Mouse (Mus musculus) heart, embryonic 14.5 days (tissue): ENCODE data around the gene Psmb10. TPM values are rescaled to one million over a fixed set of nuclear protein-coding genes. Genes with fewer than 3 reads are reported as not detected.

ENCODE experiments used
- ATAC-seq: fragments of 200-750 bp; cut with Nextera tagmentation; 2 replicates; pipeline ENCODE4 v1.8.0; 2017; ENCODE audit warnings: low read depth, moderate TSS enrichment; ENCODE audit not compliant: insufficient number of reproducible peaks, insufficient read depth, low FRiP score
- H3K27ac ChIP-seq, 2 experiments: fragments of 200-500 bp in 1 of 2; fragments of 300-500 bp in 1 of 2; sonication (generic) in 1 of 2; replicated peaks in 1 of 2; 2 replicates each; pipeline ENCODE4 v1.5.1; 2012 to 2014; ENCODE audit warnings: low read depth in 2 of 2, low read length in 2 of 2, control low read depth in 1 of 2, mild to moderate bottlenecking in 1 of 2, mixed read lengths in 1 of 2; ENCODE audit not compliant: control insufficient read depth in 1 of 2, insufficient read depth in 1 of 2
- H3K27me3 ChIP-seq: fragments of 300-500 bp; sonication (generic); 2 replicates; pipeline ENCODE4 v1.6.1; 2014; ENCODE audit warnings: mild to moderate bottlenecking, low read length, control low read depth; ENCODE audit not compliant: control insufficient read depth, insufficient read depth
- H3K36me3 ChIP-seq: fragments of 300-500 bp; sonication (generic); 2 replicates; pipeline ENCODE4 v1.6.1; 2014; ENCODE audit warnings: mild to moderate bottlenecking, control low read depth, low read length, mixed read lengths; ENCODE audit not compliant: control insufficient read depth, insufficient read depth
- H3K4me1 ChIP-seq, 2 experiments: fragments of 200-500 bp in 1 of 2; fragments of 300-500 bp in 1 of 2; sonication (generic) in 1 of 2; 2 replicates each; pipeline ENCODE4 v1.6.1; 2012 to 2014; ENCODE audit warnings: low read length in 2 of 2, control low read depth in 1 of 2, mixed read lengths in 1 of 2; ENCODE audit not compliant: control insufficient read depth in 2 of 2, insufficient read depth in 2 of 2
- H3K4me2 ChIP-seq: fragments of 300-500 bp; sonication (generic); 2 replicates; pipeline ENCODE4 v1.6.1; 2014; ENCODE audit warnings: mild to moderate bottlenecking, low read length
- H3K4me3 ChIP-seq, 2 experiments: fragments of 200-500 bp in 1 of 2; fragments of 300-500 bp in 1 of 2; sonication (generic) in 1 of 2; 2 replicates each; pipeline ENCODE4 v1.5.1; 2012 to 2014; ENCODE audit warnings: low read length in 2 of 2, mild to moderate bottlenecking in 2 of 2, control low read depth in 1 of 2, low read depth in 1 of 2, moderate library complexity in 1 of 2; ENCODE audit not compliant: control insufficient read depth in 1 of 2, insufficient read depth in 1 of 2
- H3K9ac ChIP-seq: fragments of 300-500 bp; sonication (generic); 2 replicates; pipeline ENCODE4 v1.6.1; 2014; ENCODE audit warnings: mild to moderate bottlenecking, low read length
- H3K9me3 ChIP-seq: fragments of 300-500 bp; sonication (generic); 2 replicates; pipeline ENCODE4 v1.6.1; 2016; ENCODE audit warnings: low read length, control low read depth; ENCODE audit not compliant: control insufficient read depth
- WGBS: fragments of 180-500 bp; shearing (Covaris S2); extraction: QIAGEN DNeasy Blood & Tissue Kit; methylation state at CpG from one replicate; pipeline ENCODE4 v1.1.7; 2014; 5-methylcytosine and 5-hydroxymethylcytosine counted together
- polyA plus RNA-seq: library from polyadenylated mRNA; unstranded; fragments of >200 nt; fragmentation: Nextera tagmentation; extraction: Ambion mirVana; gene quantifications from 2 replicates; pipeline ENCODE4 v1.2.1, GENCODE M21; 2014

Gene Psmb10
- polyA plus RNA-seq, 1 experiment from 2014 or later = 73.7 TPM

DNA sequence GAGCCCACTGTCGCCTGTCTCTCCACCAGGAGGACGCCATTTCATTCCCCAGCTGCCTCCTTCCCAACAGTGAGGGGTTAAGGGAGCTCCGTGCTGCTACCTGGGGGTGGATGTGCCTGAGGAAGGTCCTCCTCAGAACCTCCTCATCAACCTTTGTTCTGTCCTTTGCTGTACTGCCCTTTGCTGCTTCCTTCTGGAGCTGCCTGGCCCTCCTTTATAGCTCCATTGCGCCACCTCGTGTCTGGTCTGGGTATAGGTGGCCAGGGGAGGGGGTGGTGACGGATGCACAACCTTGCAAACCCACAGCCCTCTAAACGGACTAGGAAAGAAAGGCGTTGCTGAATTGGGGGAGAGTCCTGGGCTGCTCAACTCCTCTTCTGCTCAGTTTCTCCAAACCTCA is 7.6 kb downstream of the Psmb10 start:
- Histone ChIP-seq H3K4me2 (no peak overlapping the region), H3K4me3 (no peak overlapping the region), H3K36me3 (peaks cover 44% of the 10 kb centered on the region), H3K4me1 (no peaks in the 10 kb centered on the region), H3K27me3 (no peaks in the 10 kb centered on the region), H3K9me3 (no peaks in the 10 kb centered on the region), H3K9ac (no peak overlapping the region; the same call in 1 of the 2 replicates), H3K27ac (no peak overlapping the region)
- 14% methylated on average over 8 of the region's 8 CpGs for WGBS
- 0 out of 2 replicates have a peak, but pooled peaks have one; percentile 4 for ATAC-seq

DNA sequence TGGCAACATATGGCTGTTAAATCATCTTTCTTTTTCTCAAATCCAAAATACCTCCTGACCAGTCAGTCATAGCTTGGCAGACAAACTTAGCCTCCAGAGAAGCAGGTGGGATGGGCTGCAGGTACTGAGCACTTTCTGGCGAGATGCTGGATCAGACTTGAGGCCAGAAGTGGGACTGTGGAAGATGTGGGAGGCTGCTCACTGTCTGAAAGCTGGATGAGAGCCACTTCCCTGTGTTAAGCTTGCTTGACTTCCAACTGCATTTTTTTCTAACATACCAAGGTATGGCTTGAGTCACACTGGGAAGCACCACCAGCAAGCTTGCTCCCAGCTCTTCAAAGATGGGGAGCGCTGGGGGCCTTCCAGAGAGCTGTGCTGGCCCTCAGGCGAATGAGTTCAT is 13.1 kb downstream of the Psmb10 start:
- H3K4me2 ChIP-seq = no peak overlapping the region
- WGBS = 71% methylated on average over 3 of the region's 3 CpGs
- H3K27ac ChIP-seq = no peak overlapping the region
- H3K4me3 ChIP-seq = no peak overlapping the region
- H3K9me3 ChIP-seq = no peaks in the 10 kb centered on the region
- peaks cover 23% of the 10 kb centered on the region for H3K36me3 ChIP-seq
- H3K27me3 ChIP-seq = no peaks in the 10 kb centered on the region
- no peak for ATAC-seq
- H3K4me1 ChIP-seq = peaks cover 3% of the 10 kb centered on the region in 2 experiments; a peak in 2 of 4 replicates
- H3K9ac ChIP-seq = no peak overlapping the region

DNA sequence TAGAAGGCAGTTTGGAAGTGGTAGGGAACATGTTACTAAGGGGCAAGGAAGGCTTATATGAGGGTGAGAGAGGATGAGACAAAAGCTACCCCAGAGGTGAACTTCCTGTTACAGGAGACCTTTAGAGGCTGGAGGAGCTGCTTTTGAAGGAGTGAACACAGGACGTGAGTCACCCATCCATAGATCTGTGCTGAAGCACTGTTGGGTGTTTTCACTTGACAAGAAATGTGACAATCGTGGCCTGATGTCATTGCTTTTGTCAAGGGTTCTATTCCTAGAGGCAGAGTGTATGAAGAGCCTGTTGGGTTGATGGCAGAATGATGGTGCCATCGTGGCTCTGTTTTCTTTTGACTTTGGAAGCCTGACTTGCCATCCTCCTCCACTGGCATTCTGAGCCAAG is 18.9 kb downstream of the Psmb10 start:
- Histone ChIP-seq H3K36me3 (peaks cover 33% of the 10 kb centered on the region), H3K9ac (no peak overlapping the region), H3K4me2 (no peak overlapping the region), H3K4me1 (peaks cover 2 to 3% of the 10 kb centered on the region in 2 experiments; a peak in 2 of 4 replicates), H3K27ac (no peak overlapping the region), H3K4me3 (no peak overlapping the region), H3K27me3 (no peaks in the 10 kb centered on the region), H3K9me3 (no peaks in the 10 kb centered on the region)
- 69% methylated on average over 3 of the region's 3 CpGs for WGBS
- no peak for ATAC-seq

DNA sequence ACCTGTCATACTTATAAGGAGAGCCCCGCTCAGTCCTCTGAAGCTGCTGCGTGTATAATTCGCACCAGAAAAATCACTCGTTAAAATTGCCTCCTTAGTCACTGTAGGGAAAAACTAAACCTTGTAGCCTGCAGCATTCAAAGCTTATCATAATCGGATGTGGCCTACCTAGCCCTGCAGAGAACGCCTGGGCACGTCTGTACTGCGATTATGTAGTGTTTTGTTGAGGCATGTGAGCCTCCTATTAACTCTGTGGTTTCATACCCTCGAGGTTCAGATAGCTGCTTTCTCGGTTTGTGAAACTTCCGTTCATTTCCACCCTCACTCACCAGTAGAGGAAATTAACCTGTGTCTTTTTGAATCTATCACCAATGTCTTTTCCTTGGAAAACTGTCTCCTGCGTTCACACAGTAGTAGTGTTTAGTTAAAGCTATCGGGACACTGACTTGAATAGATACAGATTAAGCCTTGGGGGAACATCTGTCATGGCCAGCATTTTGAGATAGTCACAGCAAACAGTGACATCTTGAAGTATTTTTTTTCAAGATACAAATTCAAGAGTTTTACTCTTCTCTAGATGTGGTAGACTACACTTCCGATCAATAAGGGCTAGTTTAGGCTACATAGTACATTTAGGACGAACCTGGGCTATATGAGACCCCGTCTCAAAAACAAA is 37.2 kb downstream of the Psmb10 start:
- Histone ChIP-seq H3K4me2 (peak overlapping the region; percentile 75), H3K27ac (peak overlapping the region; percentile 72 to 92), H3K4me3 (peak overlapping the region; percentile 70 to 93), H3K9ac (peak overlapping the region; percentile 98), H3K36me3 (peaks cover 5% of the 10 kb centered on the region; the same call in 1 of the 2 replicates), H3K27me3 (no peaks in the 10 kb centered on the region), H3K9me3 (no peaks in the 10 kb centered on the region), H3K4me1 (peaks cover 2 to 8% of the 10 kb centered on the region in 2 experiments; a peak in 1 of 4 replicates)
- 30% methylated on average over 16 of the region's 16 CpGs for WGBS
- ATAC-seq = no peak

DNA sequence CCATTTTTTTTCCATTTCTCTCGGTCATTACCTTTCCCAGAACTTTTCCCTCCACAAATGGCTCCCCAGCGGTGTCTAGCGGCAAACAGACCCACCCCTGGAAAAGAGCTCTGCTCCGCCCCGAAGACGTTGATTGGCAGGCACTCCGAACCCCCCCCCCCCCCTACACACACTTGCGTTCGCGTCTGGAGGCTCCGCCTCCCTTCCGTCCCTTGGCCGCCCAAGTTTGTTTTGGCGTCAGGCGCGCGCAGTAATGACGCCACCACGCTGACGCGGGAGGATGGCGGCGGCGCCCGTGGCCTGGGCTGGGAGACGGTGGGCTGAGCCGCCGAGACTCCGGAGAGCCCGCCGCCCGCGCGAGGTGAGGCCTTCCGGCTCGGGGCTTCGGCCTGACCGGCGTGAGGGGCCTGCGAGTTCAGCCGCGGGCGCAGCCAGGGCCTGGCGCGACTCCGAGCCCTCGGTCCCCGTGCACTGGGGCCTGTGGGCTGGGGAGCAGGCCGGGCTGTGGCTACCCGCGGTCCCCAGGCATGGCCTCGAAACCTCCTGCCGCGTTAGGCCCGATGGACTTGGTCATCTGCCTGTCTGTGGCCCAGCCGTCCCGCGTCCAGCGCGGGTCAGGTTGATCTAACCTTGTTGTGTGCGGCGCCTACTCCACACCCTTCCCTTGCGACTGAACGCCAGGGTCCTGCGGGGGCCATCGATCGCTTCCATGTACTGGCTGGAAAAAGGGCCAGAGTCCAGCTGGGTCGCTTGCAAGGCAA is 37.9 kb downstream of the Psmb10 start, which contains the start of gene Pskh1:
Gene Pskh1, plus strand, starts transcription at position 262 of the 761 bp plus-strand sequence.
- Histone ChIP-seq H3K4me1 (peaks cover 2 to 8% of the 10 kb centered on the region in 2 experiments; a peak in 1 of 4 replicates), H3K4me2 (peak within 1 kb of the TSS; percentile 75), H3K36me3 (peaks cover 2% of the 10 kb centered on the region; the same call in 1 of the 2 replicates), H3K9ac (peak within 1 kb of the TSS; percentile 98), H3K27ac (peak within 1 kb of the TSS; percentile 72 to 92), H3K9me3 (no peaks in the 10 kb centered on the region), H3K27me3 (no peaks in the 10 kb centered on the region), H3K4me3 (peak within 1 kb of the TSS; percentile 70 to 93)
- peak; percentile 93 for ATAC-seq
- WGBS = under 1% methylated on average over 64 of the region's 68 CpGs

DNA sequence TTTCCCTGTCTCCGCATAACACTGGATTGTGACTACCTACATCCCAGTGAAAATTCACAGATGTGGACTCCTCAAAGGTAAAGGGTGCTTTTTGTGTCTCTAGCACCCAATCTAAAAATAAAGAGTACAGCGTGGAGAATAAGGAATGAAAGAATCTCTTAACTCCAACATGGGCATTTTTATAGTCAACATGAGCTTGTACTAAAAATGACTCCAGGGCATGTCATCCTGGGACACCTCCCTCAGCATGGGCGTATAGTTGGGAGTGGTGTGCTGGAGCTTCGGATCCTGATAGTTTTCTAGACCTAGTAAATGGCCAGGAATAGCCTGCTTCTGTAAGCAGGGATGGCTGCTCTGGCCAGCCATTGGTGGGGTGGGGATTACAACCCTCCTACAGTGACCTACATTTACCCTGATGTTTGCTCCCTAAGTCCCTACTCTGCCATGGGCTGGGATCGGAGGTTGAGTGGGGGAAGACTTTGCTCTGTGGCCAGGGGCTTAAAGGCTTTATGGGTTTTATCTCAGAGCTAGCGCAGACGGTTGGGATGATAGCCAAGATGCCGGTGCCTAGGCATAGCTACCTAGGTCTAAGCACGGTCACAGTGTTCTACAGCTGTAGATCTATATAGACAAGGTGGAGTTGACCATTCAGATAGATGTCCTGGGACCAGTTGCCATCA is 40.3 kb downstream of the Psmb10 start:
- Histone ChIP-seq H3K36me3 (peaks cover 12% of the 10 kb centered on the region; the same call in 1 of the 2 replicates), H3K4me2 (no peak overlapping the region), H3K27ac (no peak overlapping the region), H3K9me3 (no peaks in the 10 kb centered on the region), H3K9ac (no peak overlapping the region), H3K4me3 (no peak overlapping the region), H3K27me3 (no peaks in the 10 kb centered on the region), H3K4me1 (peaks cover 5 to 14% of the 10 kb centered on the region in 2 experiments; a peak in 2 of 4 replicates)
- 65% methylated on average over 9 of the region's 9 CpGs for WGBS
- ATAC-seq = no peak

DNA sequence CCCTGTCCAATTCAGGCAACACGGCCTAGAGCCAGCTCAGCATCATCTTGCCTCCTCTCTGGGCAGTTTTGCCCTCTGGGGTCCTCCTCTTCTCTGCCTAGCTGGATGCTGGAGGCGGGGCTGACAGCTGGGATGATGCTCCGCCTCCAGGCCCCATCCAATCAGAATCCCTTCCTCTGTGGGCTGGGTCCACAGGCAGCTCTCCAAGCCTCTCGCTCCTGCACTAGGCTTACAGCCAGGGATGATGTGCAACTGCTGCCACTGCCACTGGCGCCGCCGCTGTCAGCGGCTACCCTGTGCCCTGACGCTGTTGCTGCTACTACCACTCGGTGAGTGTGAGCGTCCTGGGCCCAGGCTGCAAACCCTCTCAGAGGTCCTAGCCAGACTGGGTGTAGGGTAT is 44.9 kb downstream of the Psmb10 start, which contains the start of gene Nrn1l:
Gene Nrn1l, plus strand, starts transcription at position 229 of the 400 bp plus-strand sequence.
- Histone ChIP-seq H3K4me2 (no peak within 1 kb of the TSS), H3K4me3 (no peak within 1 kb of the TSS), H3K9ac (peak within 1 kb of the TSS; percentile 21; the same call in 1 of the 2 replicates), H3K36me3 (peaks cover 58% of the 10 kb centered on the region), H3K9me3 (no peaks in the 10 kb centered on the region), H3K27me3 (no peaks in the 10 kb centered on the region), H3K4me1 (peaks cover 4 to 6% of the 10 kb centered on the region in 2 experiments; a peak in 2 of 4 replicates), H3K27ac (0 out of 4 replicates have a peak within 1 kb of the TSS, but pooled peaks of 1 of the 2 experiments have one; percentile 28)
- 9% methylated on average over 11 of the region's 11 CpGs for WGBS
- peak; percentile 81 for ATAC-seq
